Mouse (Mus musculus) forebrain, embryonic 16.5 days (tissue): Measurements from ENCODE around the gene Zfand2a. TPM values are rescaled to one million over a fixed set of nuclear protein-coding genes. Genes with fewer than 3 reads are reported as not detected.

ENCODE experiments used
- ATAC-seq: fragments of 200-750 bp; cut with Nextera tagmentation; 2 replicates; pipeline ENCODE4 v1.8.0; 2017; ENCODE audit warnings: mild to moderate bottlenecking, moderate library complexity
- H3K27ac ChIP-seq: fragments of 300-500 bp; sonication (generic); 2 replicates; pipeline ENCODE4 v1.5.1; 2014; ENCODE audit warnings: low read length, control low read depth
- H3K27me3 ChIP-seq: fragments of 300-500 bp; sonication (generic); replicated peaks from 2 replicates; pipeline ENCODE4 v1.6.1; 2014; ENCODE audit warnings: low read length; ENCODE audit not compliant: control insufficient read depth, insufficient read depth
- H3K36me3 ChIP-seq: fragments of 300-500 bp; sonication (generic); 2 replicates; pipeline ENCODE4 v1.6.1; 2014; ENCODE audit not compliant: control insufficient read depth, insufficient read depth
- H3K4me1 ChIP-seq: fragments of 300-500 bp; sonication (generic); replicated peaks from 2 replicates; pipeline ENCODE4 v1.6.1; 2014; ENCODE audit warnings: low read length; ENCODE audit not compliant: control insufficient read depth, insufficient read depth
- H3K4me2 ChIP-seq: fragments of 300-500 bp; sonication (generic); 2 replicates; pipeline ENCODE4 v1.6.1; 2014; ENCODE audit warnings: mild to moderate bottlenecking, low read length, control low read depth
- H3K4me3 ChIP-seq: fragments of 300-500 bp; sonication (generic); replicated peaks from 2 replicates; pipeline ENCODE4 v1.5.1; 2014; ENCODE audit warnings: mild to moderate bottlenecking, low read length, control low read depth
- H3K9ac ChIP-seq: fragments of 300-500 bp; sonication (generic); replicated peaks from 2 replicates; pipeline ENCODE4 v1.6.1; 2014; ENCODE audit warnings: low read depth, low read length, control low read depth
- H3K9me3 ChIP-seq: fragments of 300-500 bp; sonication (generic); 2 replicates; pipeline ENCODE4 v1.6.1; 2016; ENCODE audit warnings: low read length; ENCODE audit not compliant: control insufficient read depth
- WGBS: fragments of 180-500 bp; shearing (Covaris S2); extraction: QIAGEN DNeasy Blood & Tissue Kit; methylation state at CpG from one replicate; pipeline ENCODE4 v1.1.7; 2014; 5-methylcytosine and 5-hydroxymethylcytosine counted together
- polyA plus RNA-seq: library from polyadenylated mRNA; unstranded; fragments of >200 nt; fragmentation: Nextera tagmentation; extraction: Ambion mirVana; gene quantifications from 2 replicates; pipeline ENCODE4 v1.2.1, GENCODE M21; 2015

Zfand2a gene
- polyA plus RNA-seq, 1 experiment from 2014 or later: 21.4 TPM

GRCm38 (mm10) chr5:139427001-139427400 is 57.3 kb downstream of the Zfand2a start:
- ATAC-seq: no peak
- WGBS: 95% methylated on average over 9 of the region's 9 CpGs
- H3K36me3 ChIP-seq: no peaks in the 10 kb centered on the region
- no peak overlapping the region for H3K9ac ChIP-seq
- no peak overlapping the region for H3K27ac ChIP-seq
- H3K27me3 ChIP-seq: no peaks in the 10 kb centered on the region
- peaks cover 52% of the 10 kb centered on the region for H3K4me1 ChIP-seq
- H3K4me2 ChIP-seq: no peak overlapping the region
- no peaks in the 10 kb centered on the region for H3K9me3 ChIP-seq
- H3K4me3 ChIP-seq: no peak overlapping the region

GRCm38 (mm10) chr5:139425198-139425597 is 59.2 kb downstream of the Zfand2a start:
- Histone ChIP-seq H3K9me3 (no peaks in the 10 kb centered on the region), H3K4me2 (no peak overlapping the region), H3K4me1 (peaks cover 41% of the 10 kb centered on the region), H3K4me3 (no peak overlapping the region), H3K27ac (no peak overlapping the region), H3K36me3 (no peaks in the 10 kb centered on the region), H3K9ac (no peak overlapping the region), H3K27me3 (no peaks in the 10 kb centered on the region)
- WGBS: 78% methylated on average over 9 of the region's 9 CpGs
- ATAC-seq: no peak

DNA sequence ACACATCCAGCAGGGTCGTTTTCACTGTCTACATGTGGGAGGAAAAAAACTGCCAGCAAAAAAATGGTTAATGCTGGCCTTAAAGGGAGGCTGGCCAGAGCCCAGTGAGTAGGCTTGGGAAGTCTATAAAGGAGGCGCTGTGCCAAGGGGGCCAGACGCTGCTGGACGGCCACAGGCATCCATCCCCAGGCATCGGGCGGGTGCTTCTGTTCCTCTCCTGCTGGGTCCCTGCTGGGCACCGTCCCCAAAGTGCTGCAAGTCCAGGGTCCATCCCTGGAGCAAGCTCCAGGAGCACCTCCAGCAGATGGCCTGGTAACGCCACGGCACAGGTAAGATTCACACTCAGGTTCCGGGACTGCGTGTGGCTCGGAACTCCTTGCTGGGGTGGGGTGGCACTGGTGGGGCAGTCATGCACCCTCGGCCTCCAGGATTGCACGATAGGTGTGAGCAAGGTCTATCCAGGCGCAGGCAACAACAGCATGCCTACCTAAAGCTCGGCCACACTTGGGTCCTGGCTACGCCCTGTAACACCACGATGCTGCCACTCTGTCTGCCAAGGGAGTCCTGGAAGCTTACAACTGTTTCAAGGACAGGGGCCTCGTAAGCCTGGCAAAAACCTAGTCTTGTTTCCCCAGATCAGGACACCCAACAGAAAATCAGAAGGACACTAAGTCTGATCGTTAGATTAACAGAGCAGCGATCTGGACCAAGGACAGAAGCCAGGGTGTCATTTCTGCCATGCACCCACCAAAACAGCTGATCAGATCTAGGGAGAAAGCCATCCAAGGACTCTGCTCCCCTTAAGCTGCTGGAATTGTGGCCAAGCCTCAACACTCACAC is 61.1 kb downstream of the Zfand2a start, which contains the start of gene Gper1:
Gper1 (plus strand) TSS at position 126 of the 840 bp plus-strand sequence.
- peak; percentile 68 for ATAC-seq
- H3K9ac ChIP-seq: peak within 1 kb of the TSS; percentile 47
- H3K4me1 ChIP-seq: peaks cover 37% of the 10 kb centered on the region
- H3K4me3 ChIP-seq: peak within 1 kb of the TSS; percentile 32
- H3K36me3 ChIP-seq: no peaks in the 10 kb centered on the region
- H3K27ac ChIP-seq: peak within 1 kb of the TSS; percentile 13; the same call in 1 of the 2 replicates
- peak within 1 kb of the TSS; percentile 38 for H3K4me2 ChIP-seq
- no peaks in the 10 kb centered on the region for H3K27me3 ChIP-seq
- WGBS: 23% methylated on average over 21 of the region's 21 CpGs
- H3K9me3 ChIP-seq: no peaks in the 10 kb centered on the region

Other genes starting within 250 kb of the Zfand2a start
- 133 and 135 TPM in 2 replicates for gene Get4, start 232.2 kb downstream of the Zfand2a start, polyA plus RNA-seq
- 21.5 and 35.5 TPM in 2 replicates for gene Adap1, start 158.9 kb downstream of the Zfand2a start, polyA plus RNA-seq
- 90.6 and 97.9 TPM in 2 replicates for gene Cox19, start 133.1 kb downstream of the Zfand2a start, polyA plus RNA-seq
- gene Cyp2w1, start 131.9 kb downstream of the Zfand2a start, polyA plus RNA-seq: not detected in 2 replicates
- 1.5 and 1.8 TPM in 2 replicates for gene Gpr146, start 106.9 kb downstream of the Zfand2a start, polyA plus RNA-seq
- 0.21 and 0.37 TPM in 2 replicates for gene C130050O18Rik, start 79.3 kb downstream of the Zfand2a start, polyA plus RNA-seq
- 8.7 and 9.0 TPM in 2 replicates for gene Gper1, start 61.4 kb downstream of the Zfand2a start, polyA plus RNA-seq
- 21.4 and 22.7 TPM in 2 replicates for gene 3110082I17Rik, start 24.0 kb downstream of the Zfand2a start, polyA plus RNA-seq
- gene Uncx, start 58.9 kb upstream of the Zfand2a start, polyA plus RNA-seq: 1.6 and 6.4 TPM in 2 replicates